Mouse (Mus musculus) heart, embryonic 12.5 days (tissue): ENCODE results near the gene Katnal1. TPM values are rescaled to one million over a fixed set of nuclear protein-coding genes. Genes with fewer than 3 reads are reported as not detected.

Experiments
- ATAC-seq: fragments of 200-750 bp; cut with Nextera tagmentation; 2 replicates; pipeline ENCODE4 v1.8.0; 2017; ENCODE audit warnings: moderate TSS enrichment, moderate library complexity; ENCODE audit not compliant: insufficient number of reproducible peaks, low FRiP score
- H3K27ac ChIP-seq: fragments of 300-500 bp; sonication (generic); 2 replicates; pipeline ENCODE4 v1.5.1; 2016; ENCODE audit warnings: mild to moderate bottlenecking, moderate library complexity; ENCODE audit not compliant: poor library complexity, severe bottlenecking
- H3K27me3 ChIP-seq: fragments of 300-500 bp; sonication (generic); replicated peaks from 2 replicates; pipeline ENCODE4 v1.6.1; 2016; ENCODE audit warnings: mild to moderate bottlenecking, moderate library complexity
- H3K36me3 ChIP-seq: fragments of 300-500 bp; sonication (generic); 2 replicates; pipeline ENCODE4 v1.6.1; 2016; ENCODE audit warnings: mild to moderate bottlenecking, moderate library complexity
- H3K4me1 ChIP-seq: fragments of 300-500 bp; sonication (generic); replicated peaks from 2 replicates; pipeline ENCODE4 v1.6.1; 2016; ENCODE audit warnings: mild to moderate bottlenecking
- H3K4me2 ChIP-seq: fragments of 300-500 bp; sonication (generic); 2 replicates; pipeline ENCODE4 v1.6.1; 2016; ENCODE audit warnings: mild to moderate bottlenecking, moderate library complexity
- H3K4me3 ChIP-seq: fragments of 300-500 bp; sonication (generic); 2 replicates; pipeline ENCODE4 v1.5.1; 2016; ENCODE audit warnings: mild to moderate bottlenecking
- H3K9ac ChIP-seq: fragments of 300-500 bp; sonication (generic); 2 replicates; pipeline ENCODE4 v1.6.1; 2016; ENCODE audit warnings: mild to moderate bottlenecking, moderate library complexity
- H3K9me3 ChIP-seq: fragments of 300-500 bp; sonication (generic); replicated peaks from 2 replicates; pipeline ENCODE4 v1.6.1; 2016; ENCODE audit warnings: mild to moderate bottlenecking, moderate library complexity
- WGBS: fragments of 180-500 bp; shearing (Covaris S2); methylation state at CpG from one replicate; pipeline ENCODE4 v1.1.7; 2016; 5-methylcytosine and 5-hydroxymethylcytosine counted together
- polyA plus RNA-seq: library from polyadenylated mRNA; unstranded; fragments of >200 nt; fragmentation: Nextera tagmentation; extraction: Ambion mirVana; gene quantifications from 2 replicates; pipeline ENCODE4 v1.2.1, GENCODE M21; 2016

Katnal1 gene
- 17.1 and 19.2 TPM in 2 replicates for polyA plus RNA-seq

DNA sequence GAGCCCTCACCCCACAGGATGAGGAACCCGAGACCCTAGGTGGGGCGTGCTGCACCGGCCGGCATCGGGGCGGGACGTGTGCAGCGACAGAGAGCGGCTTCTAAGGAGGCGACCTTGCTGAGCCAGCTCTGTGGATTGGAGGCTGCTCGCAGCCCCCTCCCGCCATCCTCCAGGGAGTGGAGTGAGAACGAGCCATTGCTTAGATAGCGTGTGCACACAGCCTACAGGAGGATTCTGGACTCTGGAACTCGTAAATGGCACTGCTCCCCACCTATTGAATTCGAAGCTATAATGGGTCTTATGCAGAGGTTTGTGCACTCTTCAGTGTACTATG is at the start of gene Katnal1:
Gene Katnal1 (minus strand): TSS at position 205 of the 334 bp plus-strand sequence.
- no peak; the same call in 1 of the 2 replicates for ATAC-seq
- Histone ChIP-seq H3K9ac (peak within 1 kb of the TSS; percentile 87), H3K27me3 (no peaks in the 10 kb centered on the region), H3K4me3 (peak within 1 kb of the TSS; percentile 81), H3K27ac (peak within 1 kb of the TSS; percentile 90), H3K36me3 (peaks cover 9% of the 10 kb centered on the region), H3K4me2 (peak within 1 kb of the TSS; percentile 89), H3K9me3 (0 out of 2 replicates have a peak, but pooled peaks cover 3% of the 10 kb centered on the region), H3K4me1 (peaks cover 4% of the 10 kb centered on the region)
- WGBS: under 1% methylated on average over 16 of the region's 16 CpGs

DNA sequence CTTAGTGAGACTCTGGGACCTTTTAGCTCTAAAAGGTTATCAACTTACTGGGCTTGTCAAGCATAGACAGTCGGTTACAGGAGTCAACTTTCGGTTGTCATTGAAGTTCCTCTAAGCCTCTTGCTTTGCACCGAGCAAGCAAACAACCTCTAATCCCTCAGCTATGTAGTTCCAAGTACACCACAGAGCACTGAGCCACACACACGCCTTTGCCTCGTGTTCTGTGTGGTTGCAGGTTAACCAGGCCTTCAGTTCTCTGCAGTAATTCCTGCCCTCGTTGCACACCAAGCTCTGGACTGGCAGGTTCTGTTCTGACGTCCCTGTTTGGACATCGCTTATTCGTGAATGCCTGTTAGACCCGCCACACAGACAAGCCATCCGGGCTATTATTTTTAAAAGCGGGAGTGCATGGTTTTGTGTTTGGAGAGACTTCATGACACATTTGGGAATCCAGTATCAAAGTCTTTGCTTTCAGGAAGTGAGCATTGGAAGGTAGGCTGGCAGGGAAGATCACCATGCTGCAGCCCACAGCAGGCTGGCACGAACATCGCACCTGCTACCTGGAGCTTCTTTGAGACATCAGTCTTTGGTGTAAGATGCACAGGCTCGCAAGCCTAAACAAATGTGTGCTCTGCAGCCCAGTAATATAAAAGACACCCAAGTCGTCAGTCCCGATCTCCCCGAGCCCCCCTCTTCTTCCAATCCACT is 49.5 kb upstream of the Katnal1 start:
- peaks cover 22% of the 10 kb centered on the region for H3K4me1 ChIP-seq
- H3K9ac ChIP-seq: no peak overlapping the region
- H3K27me3 ChIP-seq: no peaks in the 10 kb centered on the region
- no peak overlapping the region; the same call in 1 of the 2 replicates for H3K4me2 ChIP-seq
- no peak for ATAC-seq
- peak overlapping the region; percentile 55 for H3K27ac ChIP-seq
- WGBS: 62% methylated on average over 18 of the region's 18 CpGs
- peaks cover under 1% of the 10 kb centered on the region; the same call in 1 of the 2 replicates for H3K36me3 ChIP-seq
- no peak overlapping the region for H3K4me3 ChIP-seq
- peaks cover under 1% of the 10 kb centered on the region for H3K9me3 ChIP-seq

DNA sequence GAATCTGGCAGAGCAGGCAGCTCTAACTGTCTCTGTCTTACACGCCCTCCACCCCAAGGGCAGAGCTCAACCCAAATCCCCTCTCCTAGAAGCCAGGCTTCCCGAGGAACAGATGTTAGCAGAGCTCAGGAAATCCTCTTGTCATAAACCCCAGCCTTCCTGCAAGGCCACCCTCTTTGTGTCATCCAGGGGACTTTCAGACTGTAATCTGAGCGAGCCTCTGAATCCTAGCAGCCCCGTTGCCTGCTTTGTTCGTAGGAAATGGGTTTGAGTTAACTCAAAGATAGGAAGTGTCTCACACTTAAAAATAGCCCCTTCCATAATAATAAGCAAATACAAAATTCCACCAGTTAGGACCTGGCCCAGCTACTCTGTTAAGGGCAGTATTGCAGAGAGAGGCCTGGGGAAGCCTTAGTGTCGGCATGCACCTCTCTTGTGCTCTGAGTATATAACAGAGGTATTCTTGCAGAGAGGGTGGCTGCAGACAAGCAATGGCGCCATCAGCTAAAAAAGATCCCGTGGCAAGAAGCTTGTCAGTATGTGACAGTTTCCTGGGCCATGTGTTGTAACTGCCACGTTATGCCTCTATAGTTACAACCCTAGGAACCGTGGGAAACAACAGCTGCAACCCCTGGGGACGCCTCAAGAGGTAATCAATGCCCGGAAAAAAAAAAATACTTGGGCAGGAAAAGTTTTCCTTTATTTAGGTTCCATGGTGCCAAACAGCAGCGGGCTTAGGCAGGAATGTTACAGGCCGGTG is 48.8 kb upstream of the Katnal1 start:
- peak; percentile 31; the same call in 1 of the 2 replicates for ATAC-seq
- WGBS: 16% methylated on average over 14 of the region's 14 CpGs
- 0 out of 2 replicates have a peak overlapping the region, but pooled peaks have one; percentile 22 for H3K9ac ChIP-seq

DNA sequence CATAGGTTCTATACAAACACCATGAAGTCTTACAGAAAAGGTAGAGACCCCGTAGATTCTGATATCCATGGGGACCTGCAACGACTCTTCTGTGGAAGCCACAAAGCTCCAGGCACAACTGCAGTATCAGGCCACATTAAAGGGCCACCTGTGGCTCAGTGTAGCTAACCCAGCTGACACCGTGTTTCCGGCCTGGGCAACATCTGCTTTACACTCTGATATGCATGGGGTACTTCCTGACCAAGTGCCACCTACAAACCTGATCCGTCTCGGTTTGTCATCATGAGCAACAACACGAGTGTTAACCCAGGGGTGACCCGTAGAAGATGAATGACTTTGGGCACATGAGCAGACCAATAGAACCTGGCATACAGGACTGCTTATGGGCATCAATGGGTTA is 47.8 kb upstream of the Katnal1 start:
- H3K9ac ChIP-seq: no peak overlapping the region
- no peak for ATAC-seq

More for the DNA sequence above, 48.8 kb upstream of the Katnal1 start:
- Histone ChIP-seq H3K4me2 (no peak overlapping the region; the same call in 1 of the 2 replicates), H3K27ac (peak overlapping the region; percentile 55), H3K9me3 (no peaks in the 10 kb centered on the region; the same call in 1 of the 2 replicates), H3K27me3 (no peaks in the 10 kb centered on the region), H3K36me3 (no peaks in the 10 kb centered on the region), H3K4me3 (no peak overlapping the region), H3K4me1 (peaks cover 26% of the 10 kb centered on the region)

DNA sequence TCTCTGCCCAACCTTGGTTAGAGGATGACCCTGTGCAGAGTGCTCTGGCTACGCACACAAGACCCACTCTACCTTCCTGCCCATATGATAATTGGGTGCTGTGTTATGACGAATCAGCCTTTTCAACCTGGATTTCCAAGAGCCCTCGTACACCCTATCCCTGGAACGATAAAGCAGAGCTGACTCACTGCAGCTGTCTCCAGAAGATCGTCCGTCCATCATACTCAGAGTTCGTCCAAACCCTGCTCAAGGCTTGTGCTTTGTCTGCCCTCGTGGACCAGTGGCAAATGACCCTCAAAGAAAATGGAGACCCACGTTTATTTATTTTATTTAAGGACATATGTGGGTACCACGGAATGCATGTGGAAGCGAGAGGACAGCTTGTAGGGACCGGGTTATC is 45.9 kb upstream of the Katnal1 start:
- 85% methylated on average over 12 of the region's 12 CpGs for WGBS
- Histone ChIP-seq H3K9me3 (no peaks in the 10 kb centered on the region; the same call in 1 of the 2 replicates), H3K4me1 (peaks cover 27% of the 10 kb centered on the region), H3K4me2 (no peak overlapping the region), H3K9ac (no peak overlapping the region), H3K36me3 (no peaks in the 10 kb centered on the region), H3K4me3 (no peak overlapping the region), H3K27ac (no peak overlapping the region), H3K27me3 (no peaks in the 10 kb centered on the region)
- no peak for ATAC-seq

More for the DNA sequence above, 47.8 kb upstream of the Katnal1 start:
- WGBS: 83% methylated on average over 8 of the region's 8 CpGs
- Histone ChIP-seq H3K27me3 (no peaks in the 10 kb centered on the region), H3K4me3 (no peak overlapping the region), H3K27ac (no peak overlapping the region), H3K4me2 (no peak overlapping the region), H3K9me3 (no peaks in the 10 kb centered on the region; the same call in 1 of the 2 replicates), H3K4me1 (peaks cover 26% of the 10 kb centered on the region), H3K36me3 (no peaks in the 10 kb centered on the region)

DNA sequence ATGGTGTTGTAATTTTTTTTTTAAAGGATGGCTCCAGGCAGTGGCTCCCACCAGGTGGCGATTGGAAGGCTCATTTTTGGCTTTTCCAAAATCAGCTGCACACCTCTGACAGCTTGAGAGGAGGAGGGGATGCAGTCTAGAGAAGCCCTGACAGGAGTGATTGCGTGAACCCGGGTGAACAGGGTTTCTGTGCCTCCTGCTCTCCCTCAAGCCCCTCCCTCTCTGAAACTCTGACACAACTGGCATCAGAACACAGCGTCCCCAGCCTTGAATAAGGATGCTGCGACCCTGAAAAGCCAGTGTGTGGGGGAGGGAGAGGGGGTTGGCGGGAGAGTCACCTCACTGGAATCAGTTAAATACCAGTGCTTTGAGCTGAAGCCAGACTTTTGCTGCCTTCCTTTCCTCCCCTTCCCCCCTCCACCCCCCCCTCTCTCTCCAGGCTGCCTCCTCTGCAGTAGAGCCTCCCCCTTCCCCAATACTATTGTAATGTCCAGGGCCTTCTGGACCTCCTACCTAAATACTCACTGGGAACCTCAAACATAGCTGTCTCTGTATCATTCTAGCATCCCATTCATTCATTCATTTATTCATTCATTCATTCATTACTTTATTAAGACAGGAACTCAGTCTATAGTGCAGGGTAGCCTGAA is 44.0 kb upstream of the Katnal1 start:
- WGBS: 14% methylated on average over 6 of the region's 6 CpGs
- Histone ChIP-seq H3K36me3 (no peaks in the 10 kb centered on the region), H3K27me3 (no peaks in the 10 kb centered on the region), H3K9ac (no peak overlapping the region), H3K4me3 (no peak overlapping the region), H3K4me2 (no peak overlapping the region), H3K4me1 (peaks cover 26% of the 10 kb centered on the region), H3K27ac (no peak overlapping the region), H3K9me3 (no peaks in the 10 kb centered on the region; the same call in 1 of the 2 replicates)
- no peak for ATAC-seq

DNA sequence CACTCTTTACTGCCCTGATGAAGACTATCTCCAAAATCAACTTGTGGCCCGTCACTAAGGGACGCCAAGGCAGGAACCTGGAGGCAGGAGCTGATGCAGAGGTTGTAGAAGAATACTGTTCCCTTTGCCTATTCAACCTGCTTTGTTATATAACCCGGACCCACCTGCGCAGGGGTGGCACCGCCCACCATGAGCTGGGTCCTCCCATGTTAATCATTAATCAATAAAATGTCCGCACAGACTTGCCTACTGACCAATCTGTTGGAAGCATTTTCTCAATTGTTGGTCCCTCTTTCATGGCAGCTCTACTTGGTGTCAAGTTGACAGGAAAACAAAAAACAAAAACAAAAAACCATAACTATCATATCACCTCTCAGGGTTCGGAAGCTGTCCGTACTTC is 43.0 kb upstream of the Katnal1 start:
- ATAC-seq: no peak
- no peak overlapping the region for H3K27ac ChIP-seq
- no peak overlapping the region for H3K4me2 ChIP-seq
- no peaks in the 10 kb centered on the region for H3K36me3 ChIP-seq
- H3K4me1 ChIP-seq: peaks cover 21% of the 10 kb centered on the region
- no peaks in the 10 kb centered on the region; the same call in 1 of the 2 replicates for H3K9me3 ChIP-seq
- 87% methylated on average over 8 of the region's 8 CpGs for WGBS
- H3K4me3 ChIP-seq: no peak overlapping the region
- H3K9ac ChIP-seq: no peak overlapping the region
- no peaks in the 10 kb centered on the region for H3K27me3 ChIP-seq

DNA sequence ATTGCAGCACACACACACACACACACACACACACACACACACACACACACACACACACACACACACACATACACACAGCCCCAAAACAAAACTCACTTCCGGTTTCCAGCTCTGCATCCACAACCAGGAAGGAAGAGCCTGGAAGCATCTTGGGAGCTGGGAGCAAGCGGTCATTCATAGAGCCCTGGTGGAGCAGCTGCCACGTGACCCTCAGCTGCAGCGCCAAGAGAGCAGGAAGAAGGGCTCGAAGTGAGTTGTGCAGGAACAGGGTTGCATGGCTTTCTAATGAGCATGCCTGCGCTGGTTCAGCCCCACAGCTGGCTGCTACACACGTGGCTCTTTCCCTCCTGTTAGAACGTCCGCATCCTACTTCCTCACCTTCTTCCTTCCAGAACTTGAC is 40.5 kb upstream of the Katnal1 start:
- Histone ChIP-seq H3K4me1 (peaks cover 39% of the 10 kb centered on the region), H3K9ac (no peak overlapping the region), H3K4me3 (no peak overlapping the region), H3K4me2 (no peak overlapping the region), H3K27me3 (no peaks in the 10 kb centered on the region), H3K9me3 (no peaks in the 10 kb centered on the region), H3K36me3 (no peaks in the 10 kb centered on the region), H3K27ac (no peak overlapping the region)
- WGBS: 50% methylated on average over 9 of the region's 9 CpGs
- ATAC-seq: no peak

DNA sequence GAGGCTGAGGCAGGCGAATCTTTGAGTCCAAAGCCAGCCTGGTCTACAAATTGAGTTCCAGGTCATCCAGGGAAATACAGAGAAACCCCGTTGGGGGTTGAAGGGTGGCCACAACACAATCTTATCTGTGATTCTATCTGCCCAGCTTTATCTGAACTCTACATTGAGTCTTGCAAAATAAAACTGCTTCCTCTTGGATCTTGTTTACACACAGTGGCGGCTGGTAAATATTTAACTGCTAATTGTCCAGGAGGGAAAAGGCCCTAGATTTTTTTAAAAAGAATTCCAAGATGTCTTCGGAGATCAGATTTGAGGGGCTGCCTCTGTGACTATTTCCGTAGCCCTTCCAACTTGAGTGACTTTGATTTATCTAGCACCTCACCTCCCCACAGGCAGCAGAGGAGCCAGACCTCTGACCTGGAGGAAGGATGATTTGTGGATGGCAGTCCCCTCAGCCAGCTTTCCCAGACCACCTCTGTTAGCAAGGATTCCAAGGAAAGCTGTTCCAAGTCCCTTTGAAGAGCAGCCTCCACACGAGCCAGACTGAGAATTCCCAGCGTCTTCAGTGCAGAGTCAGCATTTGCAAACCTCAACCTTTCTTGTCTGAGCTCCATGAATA is 39.9 kb upstream of the Katnal1 start:
- no peaks in the 10 kb centered on the region for H3K36me3 ChIP-seq
- no peak overlapping the region for H3K27ac ChIP-seq
- H3K4me3 ChIP-seq: no peak overlapping the region
- no peaks in the 10 kb centered on the region for H3K9me3 ChIP-seq
- peaks cover 42% of the 10 kb centered on the region for H3K4me1 ChIP-seq
- H3K27me3 ChIP-seq: no peaks in the 10 kb centered on the region
- H3K9ac ChIP-seq: no peak overlapping the region
- ATAC-seq: no peak
- 59% methylated on average over 7 of the region's 7 CpGs for WGBS
- H3K4me2 ChIP-seq: no peak overlapping the region

DNA sequence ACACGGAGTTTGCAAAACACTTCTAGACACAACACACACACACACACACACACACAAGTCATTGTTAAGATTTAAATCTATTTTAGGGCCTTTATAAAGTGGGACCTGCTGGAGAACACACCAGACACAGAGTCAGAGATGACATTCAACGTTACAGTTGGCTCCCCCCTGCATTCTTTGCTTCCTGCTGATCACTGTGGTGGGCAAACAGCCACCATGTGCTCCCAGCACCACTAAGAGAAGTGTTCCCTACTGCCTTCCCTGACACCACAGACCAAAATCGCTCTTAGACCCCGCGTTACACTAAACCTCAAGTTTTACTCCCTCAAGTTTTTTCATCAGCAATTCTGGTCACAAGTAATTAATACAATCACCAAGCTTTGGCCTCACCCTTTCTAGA is 39.1 kb upstream of the Katnal1 start:
- ATAC-seq: no peak
- peaks cover 40% of the 10 kb centered on the region for H3K4me1 ChIP-seq

More for the DNA sequence above, 39.1 kb upstream of the Katnal1 start:
- H3K9ac ChIP-seq: no peak overlapping the region
- no peaks in the 10 kb centered on the region for H3K27me3 ChIP-seq
- H3K9me3 ChIP-seq: no peaks in the 10 kb centered on the region
- WGBS: 70% methylated on average over 5 of the region's 5 CpGs
- H3K27ac ChIP-seq: no peak overlapping the region
- no peaks in the 10 kb centered on the region for H3K36me3 ChIP-seq
- no peak overlapping the region for H3K4me3 ChIP-seq
- H3K4me2 ChIP-seq: no peak overlapping the region
